Mouse (Mus musculus) thymus, adult 18-20 months (tissue): Measurements from ENCODE around the gene Mgll.

Experiments used
- DNase-seq, 2 experiments: peaks; one replicate each; pipeline ENCODE4 v3.0.0; 2022; ENCODE audit warnings: mixed read lengths in 2 of 2

Gene Mgll

DNA sequence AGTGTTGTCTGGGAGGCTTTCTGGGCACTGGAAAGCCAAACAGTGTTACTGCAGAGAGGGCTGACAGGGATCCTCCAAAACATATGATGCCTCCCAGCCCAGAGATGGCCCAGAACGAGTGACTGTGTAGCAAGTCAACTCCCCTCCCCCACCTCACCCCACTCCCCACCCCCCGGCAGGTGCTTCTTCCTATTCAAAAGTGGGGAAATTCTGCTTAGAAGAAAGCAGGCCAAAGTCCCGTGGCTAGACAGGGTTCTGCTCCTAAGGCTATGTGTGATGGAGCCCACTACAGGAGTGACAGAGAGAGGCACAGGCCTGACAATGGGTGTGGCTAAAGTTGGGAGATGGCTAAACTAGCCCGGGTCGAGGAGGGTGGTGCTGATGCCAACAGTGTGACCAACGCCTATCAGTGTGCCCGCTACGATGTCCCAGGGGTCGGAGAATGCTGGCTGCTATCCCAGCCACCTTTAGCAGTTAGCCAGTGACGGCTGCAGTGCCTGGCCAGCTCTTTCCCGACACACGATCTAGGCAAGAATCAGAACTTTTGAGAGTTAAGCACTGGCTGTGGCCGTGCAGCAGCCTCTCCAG lies 52.2 kb downstream of the Mgll start:
- DNase-seq: no peak

DNA sequence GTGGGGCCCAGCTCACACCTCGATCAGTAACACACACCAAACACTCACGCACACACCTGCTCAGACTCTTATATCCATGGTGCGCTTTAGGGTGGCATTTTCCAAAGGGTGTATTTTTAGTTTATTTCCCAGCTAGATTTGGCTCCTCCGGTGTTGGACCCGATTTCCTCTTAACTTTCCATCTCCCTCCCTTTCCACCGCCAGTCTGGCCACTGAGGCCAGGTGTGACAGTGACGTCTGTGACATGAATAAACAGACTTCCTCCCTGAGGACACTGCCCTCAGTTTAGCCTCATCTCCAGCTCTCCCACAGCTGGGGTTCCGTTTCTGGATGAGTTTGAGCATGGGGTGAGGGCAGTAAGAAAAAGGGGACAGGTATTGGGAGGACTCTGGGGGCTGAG lies 52.8 kb downstream of the Mgll start:
- no peak for DNase-seq

DNA sequence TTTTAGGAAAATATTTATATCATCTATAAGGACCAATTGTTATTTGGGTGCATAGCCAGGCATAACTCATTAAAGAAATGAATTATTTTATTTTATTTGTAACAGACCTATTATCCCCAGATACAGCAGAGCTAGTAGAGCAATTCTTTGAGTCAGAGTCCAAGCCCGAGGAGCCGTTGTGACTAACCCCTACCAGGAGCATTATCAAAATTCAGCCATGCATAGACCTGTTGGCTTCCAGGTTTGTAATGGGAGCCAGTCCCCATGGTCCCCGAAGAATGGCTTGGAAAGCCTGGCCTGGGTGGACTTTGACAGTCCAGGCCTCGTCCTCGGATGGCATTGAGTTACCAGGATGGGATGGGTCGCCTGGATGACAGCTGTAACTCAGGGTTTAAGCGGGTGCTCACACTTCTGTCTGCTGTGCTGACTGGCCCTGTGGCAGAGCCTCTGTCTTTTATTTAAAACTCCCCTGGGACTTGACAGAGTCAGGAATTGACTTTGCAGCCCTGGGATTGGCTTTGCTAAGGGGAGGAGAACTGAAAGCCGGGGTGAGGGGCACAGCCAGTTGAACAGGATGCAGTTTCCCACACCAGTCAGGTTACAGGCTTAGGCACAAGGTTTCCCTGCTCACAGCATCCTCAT lies 54.0 kb downstream of the Mgll start:
- DNase-seq: no peak

DNA sequence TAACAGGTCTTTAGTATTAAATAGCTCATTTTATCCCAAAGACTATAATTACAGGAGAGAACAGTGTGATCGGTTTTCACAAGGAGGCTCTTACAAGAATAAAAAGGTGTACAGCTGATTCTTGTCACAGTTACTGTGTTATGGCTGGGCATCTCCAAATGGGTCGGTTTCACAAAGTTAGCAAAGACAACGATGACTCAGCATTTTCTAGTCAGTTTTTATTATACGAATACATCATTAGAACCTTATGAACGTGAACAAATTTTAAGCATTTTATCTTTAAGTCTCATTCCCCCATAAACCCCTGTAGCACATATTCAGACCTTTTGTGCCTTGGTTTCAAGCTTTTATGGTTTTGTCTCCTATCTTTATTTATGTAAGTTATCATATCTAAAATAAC lies 55.5 kb downstream of the Mgll start:
- DNase-seq: no peak

DNA sequence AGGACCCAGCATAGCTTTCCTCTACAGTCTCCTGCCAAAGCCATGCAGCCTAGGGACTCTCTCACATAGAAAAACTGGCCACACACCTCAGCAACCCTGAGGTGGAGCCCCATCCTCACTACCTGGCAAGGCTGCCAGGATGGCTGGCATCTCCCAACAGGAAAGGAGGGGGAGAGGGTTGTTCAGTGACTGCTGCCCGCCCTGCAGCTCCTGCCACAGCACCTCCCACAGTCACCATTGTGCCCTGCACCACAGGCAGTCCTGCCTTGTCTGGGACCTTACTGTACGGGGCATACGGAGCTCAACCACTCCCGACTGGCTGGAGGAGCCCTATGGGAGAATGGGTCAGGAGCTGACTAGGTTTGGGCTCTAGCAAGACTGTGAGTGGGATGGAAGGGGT lies 57.7 kb downstream of the Mgll start:
- no peak for DNase-seq

DNA sequence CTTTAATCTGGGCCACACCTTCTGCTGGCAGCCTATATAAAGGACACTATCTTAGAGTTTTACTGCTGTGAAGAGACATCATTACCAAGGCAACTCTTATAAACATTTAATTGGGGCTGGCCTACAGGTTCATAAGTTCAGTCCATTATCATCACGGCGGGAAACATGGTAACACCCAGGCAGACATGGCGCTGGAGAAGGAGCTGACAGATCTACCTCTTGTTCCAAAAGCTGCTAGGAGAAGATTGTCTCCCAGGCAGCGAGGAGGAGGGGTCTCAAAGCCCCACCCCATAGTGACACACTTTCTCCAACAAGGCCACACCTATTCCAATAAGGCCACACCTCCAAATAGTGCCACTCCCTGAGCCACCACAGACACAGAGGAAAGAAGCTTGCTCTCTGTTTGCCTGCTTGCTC lies 58.8 kb downstream of the Mgll start:
- DNase-seq: no peak

DNA sequence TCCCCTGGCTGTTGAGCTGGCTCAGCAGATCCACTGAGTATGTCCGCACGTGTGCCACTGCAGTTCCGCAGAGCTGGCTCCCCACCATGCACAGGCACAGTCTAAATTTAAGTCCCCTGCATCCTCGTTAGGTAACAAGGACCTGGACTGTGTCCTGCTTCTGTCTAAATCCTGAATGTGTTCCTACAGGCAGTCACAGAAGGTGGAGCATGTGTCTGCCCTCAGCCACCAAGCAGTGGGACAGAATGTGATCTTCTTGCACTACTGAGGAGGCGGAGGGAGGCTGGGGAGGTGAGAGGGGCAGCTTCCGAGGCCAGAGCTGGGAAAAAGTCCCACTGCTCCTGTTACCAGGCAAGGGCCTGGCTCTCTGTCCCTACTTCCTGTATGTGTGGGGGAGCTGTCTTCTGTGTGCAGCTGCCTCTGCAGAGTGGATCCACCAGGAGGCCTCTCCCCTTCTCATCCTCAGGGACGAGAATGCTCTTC lies 60.5 kb downstream of the Mgll start:
- DNase-seq: no peak

DNA sequence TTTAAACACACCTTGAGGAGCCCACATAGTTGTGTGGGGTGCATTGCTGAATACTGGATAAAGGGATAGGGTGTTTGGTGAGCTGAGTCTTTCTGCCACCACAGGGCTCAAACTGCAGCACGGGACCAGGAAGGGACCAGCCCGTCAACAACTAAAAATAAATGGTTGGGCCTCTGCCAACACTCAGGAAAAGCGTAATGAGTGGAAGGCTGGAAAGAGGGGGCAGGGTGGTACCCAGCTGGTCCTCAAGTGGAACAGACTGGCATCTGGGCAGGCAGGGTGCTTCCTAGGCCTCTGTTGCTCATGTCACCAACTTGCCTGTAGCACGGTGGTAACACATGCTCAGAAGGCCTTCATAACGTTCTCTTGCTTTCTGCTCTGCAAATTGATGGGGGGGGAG lies 61.1 kb downstream of the Mgll start:
- DNase-seq: no peak

DNA sequence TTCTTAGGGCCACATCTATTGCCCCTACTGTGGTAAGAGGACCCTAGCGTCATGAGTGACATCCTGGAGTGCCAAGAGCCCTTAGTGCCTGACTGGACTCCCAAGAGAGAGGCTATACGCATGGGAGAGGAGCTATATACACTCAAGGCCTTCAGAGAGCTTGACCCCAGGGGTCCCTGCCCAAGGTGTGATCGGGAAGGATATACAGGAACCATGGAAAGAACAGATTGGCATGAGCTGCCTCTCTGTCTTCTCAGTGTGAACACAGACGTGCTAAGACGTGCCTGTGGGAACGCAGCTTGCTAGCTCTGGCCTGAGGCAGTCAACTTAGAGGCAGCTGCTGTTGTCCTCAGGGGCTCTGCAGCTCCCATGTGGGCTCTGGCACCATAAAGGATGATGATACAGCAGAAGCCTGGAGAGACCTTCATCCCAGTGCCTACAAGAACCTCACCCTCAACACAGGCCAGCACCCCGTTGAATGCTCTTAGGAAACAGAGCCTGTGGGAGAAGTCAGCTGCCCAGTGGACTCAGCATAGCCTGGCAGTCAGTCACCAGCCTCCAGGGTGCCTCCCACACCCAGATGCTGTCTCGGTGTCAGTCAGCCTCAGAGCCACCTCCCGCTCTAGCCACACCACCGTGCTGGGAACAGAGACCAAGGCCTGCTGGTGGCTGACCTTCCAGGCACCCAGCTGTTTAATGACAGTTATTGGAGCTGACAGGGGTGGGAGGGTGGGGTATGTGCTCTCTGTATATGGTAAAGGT lies 61.8 kb downstream of the Mgll start:
- no peak for DNase-seq

DNA sequence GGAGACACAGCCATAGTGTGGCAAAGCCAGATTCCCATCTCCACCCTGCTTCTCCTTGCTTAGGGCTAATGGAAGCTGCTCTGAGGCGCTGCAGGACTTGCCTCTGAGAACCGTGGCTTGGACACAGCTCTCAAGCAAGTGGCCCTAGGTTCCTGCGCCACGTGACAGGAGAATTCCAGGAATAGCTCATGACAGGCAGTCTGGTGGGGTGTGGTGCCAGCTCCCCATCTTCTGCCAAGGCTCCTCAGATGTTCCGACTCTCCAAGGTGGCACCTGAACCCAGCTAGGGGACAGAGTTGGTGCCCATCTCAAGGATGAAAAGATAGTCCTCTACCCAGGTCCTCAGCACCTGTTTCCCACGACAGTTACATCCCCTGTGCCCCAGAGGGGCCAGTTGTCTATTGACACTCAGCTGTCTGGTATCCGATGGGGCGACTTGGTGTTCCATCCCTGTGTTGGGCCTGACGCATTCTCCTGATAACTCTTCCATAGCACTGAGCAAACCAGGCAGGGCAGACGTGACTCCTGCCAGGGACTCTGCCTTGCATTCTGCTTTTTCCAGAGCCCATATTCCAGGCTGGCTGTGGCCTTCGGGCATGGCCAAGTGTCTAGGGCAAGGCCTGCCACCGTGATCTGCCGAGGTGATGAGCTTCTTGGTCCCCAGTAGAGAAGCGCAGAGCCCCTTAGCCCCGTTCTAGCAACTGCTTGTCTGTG lies 62.7 kb downstream of the Mgll start:
- DNase-seq: no peak

DNA sequence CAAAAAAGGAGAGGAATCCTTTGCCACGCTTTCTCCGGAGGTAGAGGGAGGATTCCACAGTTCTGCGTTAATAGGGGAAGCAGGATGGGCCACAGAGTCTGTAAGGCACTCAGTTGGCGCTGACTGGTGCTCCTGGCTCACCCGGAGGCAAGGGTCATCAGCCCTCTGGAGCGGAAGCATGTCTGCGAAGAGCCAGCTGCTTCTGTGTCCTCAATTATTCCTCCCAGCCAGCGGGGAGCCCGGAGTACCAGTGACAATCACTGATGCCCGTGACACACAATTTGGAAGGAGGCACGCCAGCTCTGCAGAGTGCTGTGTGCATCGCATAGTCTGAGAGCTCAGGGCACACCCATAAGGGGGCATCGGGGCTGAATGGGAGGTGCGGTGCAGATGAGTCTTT lies 63.3 kb downstream of the Mgll start:
- DNase-seq: no peak

DNA sequence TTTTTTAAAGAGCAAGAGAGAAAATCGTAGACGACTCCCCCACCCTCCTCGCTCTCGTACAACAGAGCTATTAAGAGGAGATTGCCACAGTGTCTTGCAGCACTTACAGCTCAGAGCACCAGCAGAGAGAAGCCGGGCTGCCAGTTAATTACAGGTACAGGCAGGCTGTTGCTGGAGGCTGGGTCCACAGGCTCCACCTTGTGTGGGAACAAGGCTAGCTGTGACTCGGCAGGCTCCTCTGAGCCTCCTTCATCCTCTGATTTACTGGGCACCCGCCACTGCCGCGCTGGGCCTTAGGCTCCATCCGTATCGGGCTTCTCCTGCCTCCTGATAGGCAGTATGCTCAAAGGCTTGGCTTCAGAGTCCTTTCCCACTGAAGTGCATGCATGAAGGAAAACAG lies 64.0 kb downstream of the Mgll start:
- no peak for DNase-seq

DNA sequence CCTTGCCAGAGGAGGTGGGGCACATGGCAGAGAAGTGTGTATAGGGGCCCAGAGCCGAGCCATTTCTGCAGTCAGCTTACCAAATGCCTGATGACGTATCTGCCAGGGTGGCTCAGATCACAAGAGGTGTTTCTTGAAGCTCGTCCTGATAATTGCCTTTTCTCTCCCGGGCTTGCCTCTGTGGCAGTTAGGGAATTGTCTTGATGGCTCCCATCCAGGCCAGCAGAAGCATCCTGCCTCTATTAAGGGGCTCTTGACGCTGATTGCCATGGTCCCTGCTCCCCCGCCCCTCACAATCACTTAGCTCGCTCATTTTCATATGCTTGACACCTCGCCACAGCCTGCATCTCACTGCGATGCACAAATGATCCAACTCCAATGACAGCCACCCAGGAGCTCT lies 67.1 kb downstream of the Mgll start:
- DNase-seq: no peak

DNA sequence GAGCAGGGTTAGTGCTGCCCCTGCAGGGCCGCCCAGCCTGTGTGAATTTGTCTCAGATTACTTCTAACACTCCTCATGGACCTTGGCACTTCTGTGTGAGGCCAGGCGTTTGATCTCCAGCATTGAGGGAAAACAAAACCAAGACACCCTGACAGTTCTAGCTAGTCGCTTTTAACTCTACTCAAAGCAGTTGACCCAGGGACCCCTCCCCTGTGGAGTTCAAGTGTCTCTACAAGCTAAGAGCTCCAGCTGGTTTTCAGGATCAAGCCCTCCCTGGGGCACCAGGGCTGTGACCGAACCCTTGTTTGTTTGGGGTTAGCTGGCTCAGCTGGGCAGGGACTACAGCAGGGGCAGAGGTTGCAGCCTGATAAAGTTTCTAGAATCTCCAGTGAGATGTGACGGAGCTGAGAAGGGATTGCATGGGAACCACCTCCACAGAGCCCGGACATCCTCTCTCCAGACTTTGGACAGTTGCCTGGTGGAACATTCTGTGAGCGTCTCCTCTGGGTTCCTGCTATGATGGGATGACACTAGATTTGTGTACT lies 68.0 kb downstream of the Mgll start:
- no peak for DNase-seq

DNA sequence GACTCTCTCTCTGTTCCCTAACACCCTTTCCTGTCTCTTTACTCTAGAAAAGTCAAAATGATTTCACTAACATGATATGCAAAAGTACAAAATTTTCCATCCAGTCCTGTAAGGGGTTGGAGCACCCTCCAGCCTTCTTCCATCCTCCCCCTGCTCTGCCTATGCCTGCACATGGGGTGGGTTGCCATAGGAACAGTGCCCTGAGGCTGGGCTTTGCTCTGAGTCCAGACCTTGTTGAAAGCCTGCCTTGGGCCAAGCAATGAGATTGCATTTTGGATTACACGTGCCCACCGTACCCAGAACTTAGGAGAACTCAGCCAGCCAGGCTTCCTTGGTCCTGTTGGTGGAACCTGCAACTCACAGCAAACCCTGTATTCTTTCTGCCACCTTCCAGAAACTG lies 69.0 kb downstream of the Mgll start:
- DNase-seq: no peak

DNA sequence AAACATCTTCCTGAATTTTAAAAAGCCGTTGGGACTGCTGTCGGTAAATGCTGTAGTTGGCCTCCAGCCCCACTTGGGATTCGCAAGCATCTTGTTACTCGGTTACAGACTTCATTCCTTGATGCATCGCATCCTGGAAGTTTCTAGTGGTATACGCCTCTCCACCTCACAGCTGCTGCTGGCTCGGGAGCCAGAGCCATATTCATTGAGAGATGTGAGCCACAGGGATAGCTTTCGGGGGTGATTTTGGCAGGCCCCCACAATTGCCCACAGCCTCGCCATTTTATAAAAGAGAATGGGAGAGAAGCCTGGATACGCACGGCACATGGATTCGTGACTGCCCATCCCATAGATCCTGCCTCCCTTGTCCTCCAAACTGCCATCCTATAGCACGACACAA lies 69.7 kb downstream of the Mgll start:
- DNase-seq: no peak

DNA sequence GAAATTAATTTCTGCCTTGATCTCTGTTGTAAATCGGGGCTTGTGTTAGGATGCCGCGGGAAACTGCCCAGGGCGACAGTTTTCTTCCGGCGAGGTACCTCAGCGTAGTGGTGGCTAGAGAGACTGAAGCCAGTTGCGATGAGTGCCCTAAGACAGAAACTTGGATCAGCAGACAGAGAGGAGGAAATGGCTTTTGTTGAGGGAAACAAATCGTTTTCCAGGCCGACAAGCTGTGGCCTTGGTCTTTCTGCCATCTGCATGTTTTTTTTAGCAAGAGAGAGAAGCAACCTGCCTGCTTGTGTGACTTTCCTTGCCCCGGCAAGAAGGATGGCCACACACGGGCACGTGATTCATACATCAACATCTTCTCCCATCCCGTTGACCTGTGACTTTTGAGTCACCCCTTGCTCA lies 70.4 kb downstream of the Mgll start:
- DNase-seq: no peak

DNA sequence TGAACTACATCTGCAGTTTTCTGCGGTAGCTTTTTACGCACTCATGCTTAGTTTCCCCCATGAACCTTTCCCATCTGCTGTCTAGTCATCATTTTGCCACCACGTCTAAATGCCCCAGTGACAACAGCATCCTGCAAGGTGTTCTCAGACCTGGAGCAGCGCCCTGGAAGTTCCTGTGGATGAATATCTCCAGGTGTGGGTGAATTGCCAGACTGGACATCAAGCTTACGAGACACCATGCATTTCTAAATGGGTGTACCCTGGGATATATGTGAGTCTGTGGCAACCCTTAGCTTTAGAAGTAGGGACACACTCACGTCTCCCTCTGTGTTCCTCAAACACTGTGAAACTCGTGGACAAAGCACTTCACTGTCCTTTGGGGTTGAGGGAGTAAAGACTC lies 76.0 kb downstream of the Mgll start:
- no peak for DNase-seq

DNA sequence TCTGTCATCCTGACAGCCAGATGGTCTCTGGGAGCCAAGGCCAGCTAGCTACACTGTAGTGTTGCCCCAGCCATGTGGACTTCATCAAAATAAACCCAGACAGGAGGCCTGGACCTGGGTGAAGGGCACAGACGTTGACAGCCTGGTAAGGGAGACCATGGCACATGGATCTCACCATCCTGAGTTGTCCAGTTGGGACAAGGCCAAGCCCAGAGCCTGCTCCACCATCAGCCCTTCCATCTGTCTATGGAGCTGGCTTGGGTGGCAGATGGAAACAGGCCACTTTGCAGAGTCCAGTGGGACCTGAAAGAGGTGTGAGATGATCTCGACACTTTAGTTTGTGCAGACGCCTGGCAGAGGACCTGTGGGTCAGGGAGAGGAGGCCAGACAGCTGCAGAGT lies 76.5 kb downstream of the Mgll start:
- DNase-seq: no peak

DNA sequence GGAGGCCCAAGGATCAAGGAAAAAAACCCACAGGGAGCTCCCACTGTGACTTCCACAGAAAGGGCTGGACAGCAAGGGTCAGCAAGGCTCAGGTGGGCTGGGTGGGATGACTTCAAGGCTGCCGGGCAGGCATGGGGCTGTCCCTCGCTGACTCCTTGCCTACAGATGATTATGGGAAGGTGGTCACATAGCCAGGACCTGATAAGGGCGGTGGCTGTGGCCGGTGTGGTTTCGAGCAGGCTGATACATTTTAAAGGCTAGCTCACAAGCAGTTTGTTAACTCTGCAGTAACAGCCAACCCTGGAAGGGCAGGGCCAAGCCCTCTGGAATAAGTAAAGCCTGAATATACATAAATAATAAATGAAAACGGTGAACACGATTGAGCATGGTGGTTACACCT lies 78.8 kb downstream of the Mgll start:
- DNase-seq: no peak

DNA sequence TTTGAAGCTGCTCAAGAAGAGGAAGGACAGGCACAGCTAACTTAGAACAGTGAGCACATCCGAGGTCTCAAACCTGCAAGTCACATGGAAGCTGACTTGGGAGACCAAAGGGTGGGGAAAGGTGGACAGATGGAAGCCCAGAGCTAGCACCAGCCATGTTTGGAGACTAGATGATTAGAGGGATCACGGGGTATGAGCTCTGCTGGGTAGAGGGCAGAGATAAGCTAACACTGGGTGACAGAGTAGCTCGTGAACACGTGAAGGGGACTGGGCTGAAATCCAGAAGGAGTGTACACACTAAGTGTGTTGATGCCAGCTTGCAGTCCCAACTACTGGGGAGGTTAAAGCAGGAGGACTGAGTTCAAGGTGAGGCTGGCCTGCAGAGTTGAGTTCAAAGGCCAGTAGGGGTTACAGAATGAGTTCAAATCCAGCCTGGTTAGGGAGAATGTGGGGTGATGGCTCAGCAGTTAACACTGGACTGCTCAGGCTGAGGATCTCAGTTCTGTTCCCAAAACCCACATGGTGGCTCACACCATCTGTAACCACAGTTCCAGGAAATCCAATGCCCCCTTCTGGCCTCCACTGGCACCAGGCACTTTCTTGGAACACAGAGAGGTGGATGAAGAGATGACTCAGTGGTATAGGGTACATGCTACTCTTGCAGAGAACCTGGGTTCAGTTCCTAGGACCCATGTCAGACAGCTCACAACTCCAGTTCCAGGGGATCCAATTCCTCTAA lies 79.9 kb downstream of the Mgll start:
- no peak for DNase-seq

DNA sequence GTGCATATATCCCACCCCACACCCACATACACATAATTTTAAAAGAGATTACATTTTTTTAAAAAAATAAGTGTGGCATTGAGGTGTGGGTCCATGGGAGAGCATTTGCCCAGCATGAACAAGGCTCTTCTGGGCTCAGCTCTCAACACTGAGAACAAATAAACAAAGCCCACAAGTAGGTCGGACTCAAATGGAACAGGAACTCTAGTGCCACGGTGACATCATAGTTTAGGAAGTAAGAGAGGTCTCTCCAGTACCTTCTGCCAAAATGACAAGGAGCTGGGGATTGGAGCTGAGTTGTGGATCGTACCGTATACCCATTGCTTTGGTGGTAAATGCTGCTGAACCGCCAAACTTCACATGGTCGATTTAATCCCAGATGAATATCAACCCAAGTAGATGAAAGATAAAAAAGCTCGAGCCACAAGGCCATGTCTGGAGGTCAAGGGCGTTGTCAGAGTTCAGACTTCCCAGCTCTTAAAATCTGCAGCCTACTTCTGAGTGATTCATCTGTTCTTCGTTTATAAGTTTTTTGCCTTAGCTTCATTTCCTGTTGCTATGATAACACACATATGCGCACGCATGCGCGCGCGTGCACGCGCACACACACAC lies 80.9 kb downstream of the Mgll start:
- DNase-seq: no peak
